Mouse (Mus musculus) lung, postnatal 36 days (tissue): Measurements from ENCODE around the gene Ascc3.

Experiments
- DNase-seq: peaks from one replicate; pipeline ENCODE4 v3.0.0; 2022; ENCODE audit warnings: mixed read lengths

The Ascc3 gene

GRCm38 (mm10) chr10:50763457-50764310 is 171.2 kb downstream of the Ascc3 start:
- no peak for DNase-seq

GRCm38 (mm10) chr10:50772811-50773210 is 180.3 kb downstream of the Ascc3 start:
- DNase-seq, result no peak

GRCm38 (mm10) chr10:50773846-50774245 is 181.4 kb downstream of the Ascc3 start:
- DNase-seq, result no peak

- DNase-seq, result no peak
These were observed 200.4 kb downstream of the Ascc3 start for GRCm38 (mm10) chr10:50792840-50793239.

GRCm38 (mm10) chr10:50801594-50801993 is 209.1 kb downstream of the Ascc3 start:
- no peak for DNase-seq

GRCm38 (mm10) chr10:50802380-50802779 is 209.9 kb downstream of the Ascc3 start:
- DNase-seq, result no peak

GRCm38 (mm10) chr10:50806166-50806565 is 213.7 kb downstream of the Ascc3 start:
- no peak for DNase-seq

- no peak for DNase-seq
These were observed 229.9 kb downstream of the Ascc3 start for GRCm38 (mm10) chr10:50822363-50822762.

GRCm38 (mm10) chr10:50826829-50827228 is 234.4 kb downstream of the Ascc3 start:
- no peak for DNase-seq

- DNase-seq, result no peak
These were observed 242.1 kb downstream of the Ascc3 start for GRCm38 (mm10) chr10:50834533-50834932.

GRCm38 (mm10) chr10:50843363-50843762 is 250.9 kb downstream of the Ascc3 start:
- DNase-seq, result no peak

GRCm38 (mm10) chr10:50868202-50868601 is 275.7 kb downstream of the Ascc3 start:
- no peak for DNase-seq

GRCm38 (mm10) chr10:50876952-50877351 is 284.5 kb downstream of the Ascc3 start:
- no peak for DNase-seq

GRCm38 (mm10) chr10:50881476-50882069 is 289.1 kb downstream of the Ascc3 start:
- no peak for DNase-seq

GRCm38 (mm10) chr10:50882366-50882765 is 289.9 kb downstream of the Ascc3 start:
- DNase-seq, result no peak

- DNase-seq, result no peak
These were observed 293.8 kb downstream of the Ascc3 start for GRCm38 (mm10) chr10:50886305-50886704.

- DNase-seq, result no peak
These were observed 298.2 kb downstream of the Ascc3 start for GRCm38 (mm10) chr10:50890621-50891020.

- peak; percentile 19 for DNase-seq
These were observed 299.6 kb downstream of the Ascc3 start for GRCm38 (mm10) chr10:50891876-50892711.

GRCm38 (mm10) chr10:50892751-50893320 is 300.4 kb downstream of the Ascc3 start:
- DNase-seq, result no peak

- no peak for DNase-seq
These were observed 301.1 kb downstream of the Ascc3 start for GRCm38 (mm10) chr10:50893546-50893945.

GRCm38 (mm10) chr10:50894170-50894991 is 301.9 kb downstream of the Ascc3 start, which contains the start of gene Sim1:
TSS of gene Sim1 (plus strand) at chr10:50894754.
- peak; percentile 60 for DNase-seq
